Mouse (Mus musculus) E14TG2a.4 (cell line): Measurements from ENCODE around the gene Asf1b.

Source experiments
- CTCF ChIP-seq: conservative IDR thresholded peaks from 2 replicates; pipeline ENCODE4 v1.5.1; 2014; ENCODE audit warnings: low read length
- NANOG ChIP-seq: IDR thresholded peaks from 2 replicates; pipeline ENCODE4 v1.6.1; 2014; ENCODE audit warnings: borderline replicate concordance, low read length, mixed read lengths
- POU5F1 ChIP-seq: IDR thresholded peaks from 2 replicates; pipeline ENCODE4 v1.6.1; 2014; ENCODE audit warnings: low read length, borderline replicate concordance

DNA sequence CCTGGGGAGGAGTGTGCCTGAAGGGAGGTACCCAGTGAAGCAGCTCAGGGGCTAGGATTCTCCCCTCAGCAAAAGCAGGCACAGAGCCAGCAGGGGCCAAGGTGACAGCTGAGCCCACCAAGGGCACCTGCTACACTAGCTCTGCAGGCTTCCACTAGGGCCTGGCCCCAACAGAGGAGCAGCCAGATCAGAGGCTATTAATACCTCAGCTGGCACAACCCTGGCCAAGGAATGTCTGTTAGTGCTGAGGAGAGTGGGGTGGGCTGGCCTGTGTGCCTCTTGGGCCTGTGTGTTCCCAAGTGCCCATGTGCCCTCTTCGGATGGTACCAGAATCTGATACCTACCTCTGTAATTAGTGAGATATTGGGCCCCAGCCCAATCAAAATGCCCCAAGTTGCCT lies 24.9 kb downstream of the Asf1b start:
- TF ChIP-seq CTCF (no peak), NANOG (no peak), POU5F1 (no peak)
